Mouse (Mus musculus) heart, adult 18-20 months (tissue): Measurements from ENCODE around the gene Psme3. TPM values are rescaled to one million over a fixed set of nuclear protein-coding genes. Genes with fewer than 3 reads are reported as not detected.

Source experiments
- DNase-seq, 2 experiments: peaks; one replicate each; pipeline ENCODE4 v3.0.0; 2021 to 2022; ENCODE audit warnings: mixed read lengths in 1 of 2
- microRNA-seq, 2 experiments: library from miRNA; unstranded; fragments of <30 nt; microRNA quantifications; one replicate each; pipeline ENCODE4 v1.2.0; 2022
- total RNA-seq, 2 experiments: library from RNA; stranded (reverse); gene quantifications; 2 replicates each; pipeline ENCODE4 v1.2.3; 2021

Gene Psme3
- total RNA-seq, 2 experiments from 2014 or later, result 65.0 to 86.3 TPM

DNA sequence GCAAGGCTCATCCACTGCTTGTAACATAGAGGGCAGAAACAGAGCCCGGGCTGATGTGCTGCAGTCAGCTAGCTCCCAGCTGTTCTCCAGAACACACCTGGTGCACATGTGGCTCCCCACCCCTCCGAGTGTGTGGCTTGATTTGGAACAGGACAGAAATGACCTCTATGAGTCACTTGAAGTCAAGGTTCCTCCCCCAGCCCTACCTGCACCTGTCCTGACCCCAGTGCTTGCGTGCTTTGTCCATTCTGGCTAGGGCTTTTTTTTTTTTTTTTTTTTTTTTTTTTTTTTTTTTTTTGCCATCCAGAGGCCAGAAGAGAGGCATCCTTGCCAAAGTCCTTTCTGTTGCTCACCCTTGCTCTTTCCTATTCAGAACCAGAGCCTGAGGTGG lies 35.7 kb downstream of the Psme3 start:
- no peak for DNase-seq

DNA sequence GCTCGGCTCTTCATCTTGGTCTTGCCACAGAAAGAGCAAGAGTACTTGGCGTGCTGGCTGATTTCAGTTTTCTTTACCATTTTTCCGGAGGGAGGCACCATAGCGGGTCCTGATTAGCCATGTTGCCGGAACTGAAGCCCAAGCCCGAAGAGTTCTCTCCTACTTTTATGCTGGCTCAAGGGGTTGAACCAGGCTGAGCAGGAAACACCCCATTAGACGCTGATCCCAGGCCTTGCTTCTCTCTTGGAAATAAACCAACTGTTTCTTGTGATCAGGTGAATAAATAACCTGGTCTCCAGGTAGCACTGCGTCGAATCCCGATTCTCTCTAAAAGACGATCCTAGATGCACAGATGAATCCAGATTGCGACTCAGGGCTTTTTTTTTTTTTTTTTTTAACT lies 37.4 kb downstream of the Psme3 start:
- DNase-seq, result no peak

DNA sequence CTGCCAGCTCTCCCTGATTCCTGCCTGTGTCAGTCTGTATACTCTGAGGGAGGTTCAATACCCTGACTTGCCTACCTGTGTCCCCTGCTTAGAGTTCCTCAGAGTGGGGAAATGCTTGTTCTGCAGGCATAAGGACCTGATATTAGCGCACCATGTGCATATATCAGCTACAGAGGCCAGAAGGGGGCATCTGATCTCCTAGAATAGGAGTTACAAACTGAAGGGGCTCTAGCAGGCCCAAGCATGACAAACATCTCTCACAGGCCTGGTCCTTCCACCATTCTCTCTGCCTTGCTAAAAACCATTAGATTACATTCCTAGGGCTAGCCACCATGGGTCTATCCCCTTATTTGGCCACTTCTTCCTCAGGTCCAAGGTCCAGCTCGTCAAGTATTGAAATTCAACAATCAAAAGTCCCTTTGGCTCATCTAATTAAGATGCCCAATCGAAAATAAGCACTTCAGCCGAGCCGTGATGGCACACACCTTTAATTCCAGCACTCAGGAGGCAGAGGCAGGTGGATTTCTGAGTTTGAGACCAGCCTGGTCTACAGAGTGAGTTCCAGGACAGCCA lies 38.5 kb downstream of the Psme3 start:
- no peak for DNase-seq

DNA sequence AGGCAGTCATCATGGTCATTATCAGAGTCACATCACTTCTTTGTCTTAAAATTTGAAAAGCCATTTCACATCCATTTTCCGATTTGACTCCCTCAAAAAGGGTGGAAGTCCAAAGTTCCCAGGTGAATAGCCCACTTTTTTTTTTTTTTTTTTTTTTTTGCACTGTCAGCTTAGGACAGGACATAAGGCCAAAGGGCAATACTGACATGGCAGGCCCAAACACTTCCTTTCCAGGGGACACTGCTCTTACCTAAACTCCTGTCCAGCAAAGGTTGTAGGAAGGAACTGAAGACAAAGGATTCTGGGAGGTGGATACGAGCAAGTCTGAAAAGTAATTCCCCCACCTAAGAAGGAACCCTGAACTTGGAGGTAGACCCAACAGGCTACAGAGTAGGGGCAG lies 39.9 kb downstream of the Psme3 start:
- DNase-seq, result no peak

DNA sequence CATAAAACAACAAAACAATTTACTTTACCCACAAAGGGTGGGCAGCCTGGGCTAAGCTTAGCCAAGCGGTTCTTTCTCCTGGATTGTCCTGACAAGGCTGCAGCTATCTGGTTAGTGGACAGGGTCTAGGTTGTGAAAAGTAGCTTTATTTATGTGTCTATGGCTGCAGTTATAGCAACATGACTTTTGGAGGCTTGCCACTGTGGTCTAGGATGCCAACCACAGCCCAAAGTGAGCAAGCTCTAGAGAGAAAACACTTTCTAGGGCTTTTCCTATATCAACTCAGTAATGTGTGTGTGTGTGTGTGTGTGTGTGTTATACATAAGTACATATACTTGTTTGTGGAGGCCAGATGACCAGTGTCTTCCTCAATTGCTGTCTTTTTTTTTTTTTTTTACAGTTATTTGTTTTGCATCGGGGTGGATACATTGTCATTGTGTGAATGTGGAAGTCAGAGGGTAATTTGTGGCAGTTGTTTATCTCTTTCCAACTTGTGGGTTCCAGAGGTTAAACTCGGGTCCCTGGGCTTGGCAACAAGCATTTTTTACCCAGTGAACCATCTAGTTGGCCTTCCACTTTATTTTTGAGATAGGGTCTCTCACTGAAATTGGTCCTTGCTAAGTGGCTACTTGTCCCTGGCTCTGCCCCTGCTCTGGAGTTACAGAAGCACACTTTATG lies 41.6 kb downstream of the Psme3 start:
- DNase-seq, result no peak

DNA sequence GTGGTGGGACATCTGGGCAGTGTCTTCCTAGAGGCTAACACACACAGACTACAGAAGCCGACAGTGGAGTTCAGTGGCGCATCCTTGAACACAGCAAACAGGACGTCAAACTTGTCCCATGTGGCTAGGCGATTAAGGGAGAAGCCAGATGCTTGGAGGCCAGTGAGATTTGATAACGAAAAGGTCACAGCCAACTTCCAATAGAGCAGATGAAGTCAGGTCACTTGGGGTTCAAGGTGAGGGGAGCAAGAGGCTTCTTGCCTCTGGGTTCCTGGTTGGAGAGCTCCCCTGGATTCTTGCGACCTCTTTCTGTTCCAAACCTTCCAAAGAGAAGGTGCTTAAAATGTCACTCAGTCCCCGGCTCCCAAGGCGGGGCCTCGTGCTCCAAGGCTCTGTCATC lies 43.8 kb downstream of the Psme3 start:
- DNase-seq, result peak; percentile 28 to 35

DNA sequence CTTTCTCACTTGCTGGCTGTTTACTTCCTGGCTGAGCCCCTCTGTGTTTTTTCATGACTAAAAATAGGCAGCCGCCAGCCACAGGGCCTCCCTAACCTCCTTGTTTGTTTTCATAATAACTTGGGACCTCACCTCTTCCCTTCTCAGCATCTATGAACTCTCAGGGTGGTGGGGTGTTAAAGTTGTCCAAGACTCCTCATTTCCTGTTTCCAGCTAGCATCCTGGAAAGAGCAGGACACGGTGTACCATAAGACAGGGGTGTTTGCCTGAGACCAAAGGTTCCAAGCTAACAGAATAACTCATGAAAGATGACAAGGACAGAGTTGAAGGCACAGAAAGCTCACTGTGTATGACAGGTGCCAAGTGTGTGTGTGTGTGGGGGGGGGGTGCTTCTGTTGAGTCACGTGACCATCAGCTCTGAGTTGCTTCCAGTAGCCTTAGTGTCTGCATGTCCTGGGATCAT lies 44.7 kb downstream of the Psme3 start:
- DNase-seq, result peak; percentile 40 to 65

DNA sequence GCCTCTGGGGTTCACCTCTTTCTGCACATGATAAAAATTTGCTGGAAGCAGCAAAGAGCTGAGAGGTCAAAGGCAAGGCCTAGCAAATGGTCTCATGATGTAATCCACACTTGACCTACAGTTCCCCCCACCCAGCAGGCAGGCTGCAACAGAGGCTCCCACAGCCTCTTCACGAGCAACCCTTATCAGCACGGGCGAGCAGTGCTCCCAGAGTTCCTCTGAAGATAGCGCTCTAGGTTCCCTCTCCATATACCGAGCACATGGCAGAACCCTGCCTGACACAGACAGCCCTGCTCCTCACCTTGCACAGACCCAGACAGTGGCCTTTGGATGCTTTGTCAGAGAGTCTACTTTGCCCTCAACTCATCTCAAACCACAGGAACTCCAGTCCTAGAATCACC lies 48.5 kb downstream of the Psme3 start:
- no peak for DNase-seq

DNA sequence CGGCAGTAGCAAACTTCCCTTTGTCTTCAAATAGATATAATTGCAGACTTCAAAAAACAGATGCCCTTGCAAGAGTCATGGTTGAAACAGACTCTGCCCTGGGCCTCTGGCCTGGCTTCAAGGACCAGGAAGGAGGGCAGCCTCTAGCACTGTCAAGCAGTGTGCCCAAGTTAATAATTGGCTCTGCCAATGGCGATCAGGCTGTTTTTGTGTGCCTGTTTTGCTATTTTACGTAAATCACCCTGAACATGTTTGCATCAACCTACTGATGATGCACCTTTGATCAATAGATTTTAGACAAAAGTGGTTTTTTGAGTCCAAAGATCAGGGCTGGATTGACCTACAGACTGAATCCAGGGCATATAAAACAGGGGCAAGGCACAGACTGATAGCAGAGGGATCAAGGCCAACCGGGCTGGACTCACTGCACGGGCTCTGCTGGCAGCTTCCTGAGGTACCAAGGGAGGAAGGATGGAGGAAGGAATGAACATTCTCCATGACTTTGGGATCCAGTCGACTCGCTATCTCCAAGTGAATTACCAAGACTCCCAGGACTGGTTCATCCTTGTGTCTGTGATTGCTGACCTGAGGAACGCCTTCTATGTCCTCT lies 51.4 kb downstream of the Psme3 start, which contains the start of gene G6pc:
TSS of gene G6pc (plus strand) at position 236 of the 610 bp plus-strand sequence.
- no peak for DNase-seq

DNA sequence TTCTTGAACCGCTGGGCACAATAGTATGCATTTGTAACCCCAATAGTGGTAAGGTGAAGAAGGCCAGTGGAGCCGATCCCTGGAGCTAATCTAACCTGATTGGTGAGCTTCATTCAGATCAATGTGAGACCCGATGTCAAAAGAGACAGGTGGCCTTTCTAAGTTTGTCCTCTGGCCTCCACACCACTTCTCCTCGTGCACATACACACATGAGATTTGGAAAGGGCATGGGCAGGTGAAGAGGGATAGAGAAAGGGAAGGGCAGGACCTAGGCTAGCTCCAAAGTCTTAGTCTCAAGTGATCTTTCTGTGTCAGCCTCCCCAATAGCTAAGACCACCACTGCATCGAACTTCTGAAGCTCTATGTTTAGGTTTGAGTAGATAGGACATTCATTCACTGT lies 54.1 kb downstream of the Psme3 start:
- DNase-seq, result no peak

Small RNA genes within 50 kb of the gene (microRNA-seq; reads per million reads assigned to microRNA genes)
- gene Gm25593, result 0 reads per million in 2 experiments

Other genes with a start within 250 kb of the Psme3 start
- gene Naglu, start 246.2 kb upstream of the Psme3 start, total RNA-seq, result 1 to 10 TPM; 7.2 to 8.4 TPM
- under 1 TPM; 0.41 to 0.77 TPM for gene Hsd17b1, start 237.8 kb upstream of the Psme3 start, total RNA-seq
- 10 to 100 TPM; 17.4 to 18.8 TPM for gene Coasy, start 233.6 kb upstream of the Psme3 start, total RNA-seq
- 10 to 100 TPM; 17.2 to 17.9 TPM for gene Mlx, start 228.9 kb upstream of the Psme3 start, total RNA-seq
- gene Psmc3ip, start 220.8 kb upstream of the Psme3 start, total RNA-seq, result 1 to 10 TPM; 2.4 to 2.6 TPM
- gene Retreg3, start 196.3 kb upstream of the Psme3 start, total RNA-seq, result 10 to 100 TPM; 29.7 to 31.6 TPM
- gene Tubg1, start 196.3 kb upstream of the Psme3 start, total RNA-seq, result 10 to 100 TPM; 23.9 to 25.6 TPM
- gene Tubg2, start 160.3 kb upstream of the Psme3 start, total RNA-seq, result 1 to 10 TPM; 2.3 to 3.7 TPM
- 1 to 10 TPM; 1.1 to 1.9 TPM for gene Cntnap1, start 145.7 kb upstream of the Psme3 start, total RNA-seq
- gene Plekhh3, start 144.9 kb upstream of the Psme3 start, total RNA-seq, result 10 to 100 TPM; 12.6 to 12.8 TPM
- not detected for gene Ccr10, start 140.8 kb upstream of the Psme3 start, total RNA-seq
- 10 to 100 TPM; 29.8 to 36.4 TPM for gene Ezh1, start 89.8 kb upstream of the Psme3 start, total RNA-seq
- gene Ramp2, start 70.2 kb upstream of the Psme3 start, total RNA-seq, result 100 to 1,000 TPM in 1 of 2 experiments, 10 to 100 TPM in 1; 74.7 to 100 TPM
- 100 to 1,000 TPM in 1 of 2 experiments, 10 to 100 TPM in 1; 87.3 to 107 TPM for gene Vps25, start 62.5 kb upstream of the Psme3 start, total RNA-seq
- 10 to 100 TPM in 1 of 2 experiments, 1 to 10 TPM in 1; 9.4 to 12.9 TPM for gene Wnk4, start 55.6 kb upstream of the Psme3 start, total RNA-seq
- gene Cntd1, start 37.2 kb upstream of the Psme3 start, total RNA-seq, result under 1 TPM; 0.15 to 0.23 TPM
- 100 to 1,000 TPM in 1 of 2 experiments, 10 to 100 TPM in 1; 98.3 to 108 TPM for gene Coa3, start 37.1 kb upstream of the Psme3 start, total RNA-seq
- gene Becn1, start 13.9 kb upstream of the Psme3 start, total RNA-seq, result 10 to 100 TPM; 85.4 to 96.5 TPM
- 1 to 10 TPM; 1.2 to 2.2 TPM for gene Aoc2, start 8.8 kb downstream of the Psme3 start, total RNA-seq
- gene Aoc3, start 14.4 kb downstream of the Psme3 start, total RNA-seq, result 10 to 100 TPM; 10.5 to 16.6 TPM
- not detected for gene G6pc, start 51.3 kb downstream of the Psme3 start, total RNA-seq
- 10 to 100 TPM; 18.5 to 22.9 TPM for gene Aarsd1, start 101.4 kb downstream of the Psme3 start, total RNA-seq
- 10 to 100 TPM in 1 of 2 experiments, 1 to 10 TPM in 1; 6.0 to 10.3 TPM for gene Gm27029, start 108.6 kb downstream of the Psme3 start, total RNA-seq
- 10 to 100 TPM; 11.0 to 11.2 TPM for gene Rundc1, start 108.9 kb downstream of the Psme3 start, total RNA-seq
- 10 to 100 TPM; 52.7 to 61.5 TPM for gene Ptges3l, start 109.1 kb downstream of the Psme3 start, total RNA-seq
- 10 to 100 TPM; 45.0 to 48.0 TPM for gene Rpl27, start 126.1 kb downstream of the Psme3 start, total RNA-seq
- gene Ifi35, start 132.2 kb downstream of the Psme3 start, total RNA-seq, result 10 to 100 TPM; 14.0 to 16.2 TPM
- gene Rnd2, start 148.8 kb downstream of the Psme3 start, total RNA-seq, result 1 to 10 TPM; 5.1 to 6.2 TPM
- 10 to 100 TPM; 23.7 to 24.6 TPM for gene Vat1, start 150.0 kb downstream of the Psme3 start, total RNA-seq
- gene Brca1, start 235.7 kb downstream of the Psme3 start, total RNA-seq, result under 1 TPM; 0.27 to 0.31 TPM
- gene Nbr1, start 235.9 kb downstream of the Psme3 start, total RNA-seq, result 100 to 1,000 TPM in 1 of 2 experiments, 10 to 100 TPM in 1; 94.7 to 131 TPM